Mouse (Mus musculus) ES-Bruce4 (cell line): ENCODE results near the gene Obp2a. TPM values are rescaled to one million over a fixed set of nuclear protein-coding genes. Genes with fewer than 3 reads are reported as not detected.
A peak's percentile ranks its signal among the peaks of the same experiment; 100 is the strongest.

Source experiments
- H3K27ac ChIP-seq: 2 replicates; pipeline ENCODE4 v1.5.1; 2012; ENCODE audit warnings: low read length, inconsistent platforms; ENCODE audit not compliant: insufficient read depth
- H3K27me3 ChIP-seq: 2 replicates; pipeline ENCODE4 v1.6.1; 2012; ENCODE audit warnings: mild to moderate bottlenecking, low read length, inconsistent platforms; ENCODE audit not compliant: control insufficient read depth, poor library complexity, insufficient read depth, severe bottlenecking
- H3K36me3 ChIP-seq: 2 replicates; pipeline ENCODE4 v1.6.1; 2012; ENCODE audit warnings: inconsistent platforms, mild to moderate bottlenecking, low read length, moderate library complexity; ENCODE audit not compliant: control insufficient read depth, poor library complexity, insufficient read depth, severe bottlenecking
- H3K4me1 ChIP-seq: one replicate; pipeline ENCODE4 v1.8.1; 2011; ENCODE audit warnings: low read length; ENCODE audit not compliant: control insufficient read depth, insufficient read depth
- H3K4me3 ChIP-seq: 2 replicates; pipeline ENCODE4 v1.5.1; 2011; ENCODE audit warnings: low read depth, mild to moderate bottlenecking, low read length
- H3K9ac ChIP-seq: 2 replicates; pipeline ENCODE4 v1.6.1; 2012; ENCODE audit warnings: low read depth, mild to moderate bottlenecking, inconsistent platforms; ENCODE audit not compliant: poor library complexity, severe bottlenecking
- H3K9me3 ChIP-seq: replicated peaks from 2 replicates; pipeline ENCODE4 v1.6.1; 2012; ENCODE audit warnings: mild to moderate bottlenecking, low read length, inconsistent platforms; ENCODE audit not compliant: control insufficient read depth, poor library complexity, insufficient read depth, severe bottlenecking
- CTCF ChIP-seq: IDR thresholded peaks from one replicate; pipeline ENCODE4 v1.8.1; 2011; ENCODE audit warnings: low read depth, low read length
- EP300 ChIP-seq: IDR thresholded peaks from 2 replicates; pipeline ENCODE4 v1.6.1; 2011; ENCODE audit warnings: low read depth, low read length; ENCODE audit not compliant: insufficient read depth
- POLR2A ChIP-seq: IDR thresholded peaks from one replicate; pipeline ENCODE4 v1.8.1; 2011; ENCODE audit warnings: low read length; ENCODE audit not compliant: insufficient read depth
- polyA plus RNA-seq: library from polyadenylated mRNA; stranded (reverse); fragments of >200 nt; gene quantifications from 2 replicates; pipeline ENCODE4 v1.2.4, GENCODE M21; 2011; ENCODE audit warnings: low read depth; ENCODE audit not compliant: missing spikeins, insufficient read depth, insufficient read length

Obp2a gene
- polyA plus RNA-seq, 1 experiment = not detected

GRCm38 (mm10) chr2:25660279-25660678, 39.6 kb upstream of the Obp2a start:
- Histone ChIP-seq H3K27me3 (no peaks in the 10 kb centered on the region), H3K27ac (no peak overlapping the region), H3K9ac (no peak overlapping the region), H3K4me3 (no peak overlapping the region), H3K36me3 (no peaks in the 10 kb centered on the region), H3K9me3 (no peaks in the 10 kb centered on the region), H3K4me1 (no peaks in the 10 kb centered on the region)
- TF ChIP-seq CTCF (no peak), EP300 (no peak), POLR2A (no peak)

GRCm38 (mm10) chr2:25661245-25661970, 38.4 kb upstream of the Obp2a start:
- no peaks in the 10 kb centered on the region for H3K4me1 ChIP-seq
- H3K27me3 ChIP-seq = no peaks in the 10 kb centered on the region

GRCm38 (mm10) chr2:25663511-25663910, 36.3 kb upstream of the Obp2a start:
- no peaks in the 10 kb centered on the region for H3K4me1 ChIP-seq
- H3K27ac ChIP-seq = no peak overlapping the region
- H3K27me3 ChIP-seq = no peaks in the 10 kb centered on the region
- no peak overlapping the region for H3K9ac ChIP-seq
- TF ChIP-seq POLR2A (no peak), CTCF (peak; percentile 73), EP300 (no peak)
- no peaks in the 10 kb centered on the region for H3K36me3 ChIP-seq
- no peaks in the 10 kb centered on the region for H3K9me3 ChIP-seq
- H3K4me3 ChIP-seq = no peak overlapping the region

More at GRCm38 (mm10) chr2:25661245-25661970, 38.4 kb upstream of the Obp2a start:
- Histone ChIP-seq H3K36me3 (no peaks in the 10 kb centered on the region), H3K27ac (no peak overlapping the region), H3K4me3 (no peak overlapping the region), H3K9ac (no peak overlapping the region), H3K9me3 (no peaks in the 10 kb centered on the region)
- no peak for TF ChIP-seq POLR2A
- no peak for TF ChIP-seq CTCF
- no peak for TF ChIP-seq EP300

- H3K27me3 ChIP-seq = no peaks in the 10 kb centered on the region
- H3K4me1 ChIP-seq = no peaks in the 10 kb centered on the region
- no peak overlapping the region for H3K4me3 ChIP-seq
- H3K36me3 ChIP-seq = no peaks in the 10 kb centered on the region
- no peak overlapping the region for H3K9ac ChIP-seq
- no peak overlapping the region for H3K27ac ChIP-seq
- H3K9me3 ChIP-seq = no peaks in the 10 kb centered on the region
- TF ChIP-seq EP300 = no peak
- TF ChIP-seq CTCF = no peak
- no peak for TF ChIP-seq POLR2A
These were observed 35.7 kb upstream of the Obp2a start for GRCm38 (mm10) chr2:25664125-25664524.

- TF ChIP-seq CTCF = no peak
- TF ChIP-seq EP300 = no peak
- TF ChIP-seq POLR2A = no peak
- Histone ChIP-seq H3K36me3 (no peaks in the 10 kb centered on the region), H3K27ac (no peak overlapping the region), H3K4me1 (no peaks in the 10 kb centered on the region), H3K9ac (no peak overlapping the region), H3K27me3 (no peaks in the 10 kb centered on the region), H3K9me3 (no peaks in the 10 kb centered on the region), H3K4me3 (no peak overlapping the region)
These were observed 33.3 kb upstream of the Obp2a start for GRCm38 (mm10) chr2:25666516-25666915.

- Histone ChIP-seq H3K9ac (no peak within 1 kb of the TSS), H3K4me1 (no peaks in the 10 kb centered on the region), H3K9me3 (no peaks in the 10 kb centered on the region), H3K36me3 (no peaks in the 10 kb centered on the region), H3K27me3 (no peaks in the 10 kb centered on the region), H3K27ac (no peak within 1 kb of the TSS), H3K4me3 (no peak within 1 kb of the TSS)
- TF ChIP-seq EP300 (no peak), POLR2A (no peak), CTCF (no peak)
These were observed 23.4 kb upstream of the Obp2a start, which contains the start of gene Lcn6 for GRCm38 (mm10) chr2:25676486-25676885. Lcn6 (plus strand) TSS chr2:25676786.
